In genomic region chr17:47976061-47976998, GRCm38 (mm10) we compare ENCODE assay signal across 8 mouse cellular contexts. TPM values are rescaled to one million over a fixed set of nuclear protein-coding genes. Genes with fewer than 3 reads are reported as not detected.
DNase-seq lines count a peak whose midpoint lies in the region; ATAC-seq and TF ChIP-seq lines count a peak whose summit lies in the region.

No protein-coding gene starts in this region.

- no peaks in the 10 kb centered on the region for H3K36me3 ChIP-seq in ES-Bruce4 (ENCODE audit: control insufficient read depth, insufficient read depth, low read length, poor library complexity, severe bottlenecking)
- no peaks in the 10 kb centered on the region for H3K36me3 ChIP-seq in forebrain, embryonic 10.5 days (replicated peaks)
- H3K36me3 ChIP-seq in heart, embryonic 15.5 days, result no peaks in the 10 kb centered on the region
- H3K36me3 ChIP-seq in kidney, postnatal 0 days (ENCODE audit: insufficient read depth, low read length), result no peaks in the 10 kb centered on the region
- no peaks in the 10 kb centered on the region for H3K36me3 ChIP-seq in lung, postnatal 0 days (ENCODE audit: insufficient read depth, low read length)
- no peaks in the 10 kb centered on the region for H3K36me3 ChIP-seq in stomach, embryonic 14.5 days (ENCODE audit: control insufficient read depth, insufficient read depth, low read length)

- H3K9me3 ChIP-seq in ES-Bruce4 (replicated peaks; ENCODE audit: control insufficient read depth, insufficient read depth, low read length, poor library complexity, severe bottlenecking), result no peaks in the 10 kb centered on the region
- no peaks in the 10 kb centered on the region for H3K9me3 ChIP-seq in forebrain, embryonic 10.5 days
- no peaks in the 10 kb centered on the region for H3K9me3 ChIP-seq in heart, embryonic 15.5 days (replicated peaks)
- H3K9me3 ChIP-seq in kidney, postnatal 0 days (replicated peaks; ENCODE audit: low read length), result no peaks in the 10 kb centered on the region
- no peaks in the 10 kb centered on the region for H3K9me3 ChIP-seq in lung, postnatal 0 days (ENCODE audit: low read length)
- H3K9me3 ChIP-seq in stomach, embryonic 14.5 days (ENCODE audit: control insufficient read depth, low read depth, low read length), result no peaks in the 10 kb centered on the region

- peak; percentile 80; the same call in 1 of the 2 replicates for TF ChIP-seq EP300 in ES-Bruce4 (IDR thresholded peaks at IDR 0.05; ENCODE audit: insufficient read depth, low read depth, low read length)
- TF ChIP-seq EP300 in lung, postnatal 0 days (IDR thresholded peaks at IDR 0.05), result no peak

- TF ChIP-seq CTCF in ES-Bruce4 (IDR thresholded peaks at IDR 0.05; ENCODE audit: low read depth, low read length), result no peak
- no peak for TF ChIP-seq CTCF in kidney, postnatal 0 days (IDR thresholded peaks at IDR 0.05; ENCODE audit: low read depth)
- no peak for TF ChIP-seq CTCF in lung, postnatal 0 days (IDR thresholded peaks at IDR 0.05)

- no peaks in the 10 kb centered on the region for H3K27me3 ChIP-seq in ES-Bruce4 (ENCODE audit: control insufficient read depth, insufficient read depth, low read length, poor library complexity, severe bottlenecking)
- peaks cover 90% of the 10 kb centered on the region for H3K27me3 ChIP-seq in forebrain, embryonic 10.5 days (ENCODE audit: poor library complexity, severe bottlenecking)
- no peaks in the 10 kb centered on the region for H3K27me3 ChIP-seq in heart, embryonic 15.5 days
- no peaks in the 10 kb centered on the region for H3K27me3 ChIP-seq in kidney, postnatal 0 days (ENCODE audit: insufficient read depth, low read length)
- no peaks in the 10 kb centered on the region for H3K27me3 ChIP-seq in lung, postnatal 0 days (replicated peaks; ENCODE audit: insufficient read depth, low read length)
- H3K27me3 ChIP-seq in stomach, embryonic 14.5 days (ENCODE audit: control insufficient read depth, insufficient read depth, low read length), result no peaks in the 10 kb centered on the region

- TF ChIP-seq POLR2A in ES-Bruce4 (IDR thresholded peaks at IDR 0.05; ENCODE audit: insufficient read depth, low read length), result no peak

- peak overlapping the region; percentile 28 for H3K27ac ChIP-seq in ES-Bruce4 (ENCODE audit: insufficient read depth, low read length)
- H3K27ac ChIP-seq in forebrain, embryonic 10.5 days, result peak overlapping the region; percentile 87
- H3K27ac ChIP-seq in heart, embryonic 15.5 days, result peak overlapping the region; percentile 87
- peak overlapping the region; percentile 80 for H3K27ac ChIP-seq in kidney, postnatal 0 days
- peak overlapping the region; percentile 73 for H3K27ac ChIP-seq in lung, postnatal 0 days (ENCODE audit: low read length)
- H3K27ac ChIP-seq in stomach, embryonic 14.5 days (ENCODE audit: low read length), result peak overlapping the region; percentile 85

- peak; percentile 54 for ATAC-seq in heart, embryonic 15.5 days (replicated peaks; ENCODE audit: insufficient number of reproducible peaks, insufficient read depth, low FRiP score, low read depth)
- peak; percentile 33 for ATAC-seq in kidney, postnatal 0 days (replicated peaks; ENCODE audit: low FRiP score, low read depth)
- ATAC-seq in lung, postnatal 0 days, result peak; percentile 24
- ATAC-seq in stomach, embryonic 14.5 days (ENCODE audit: insufficient number of reproducible peaks, insufficient read depth, low FRiP score, low read depth), result peak; percentile 35; the same call in 1 of the 2 replicates
- ATAC-seq in frontal cortex, adult (ENCODE audit: low TSS enrichment), result no peak

- peaks cover 2% of the 10 kb centered on the region for H3K4me1 ChIP-seq in ES-Bruce4 (ENCODE audit: control insufficient read depth, insufficient read depth, low read length)
- H3K4me1 ChIP-seq in forebrain, embryonic 10.5 days, result peaks cover 65% of the 10 kb centered on the region
- peaks cover 56% of the 10 kb centered on the region for H3K4me1 ChIP-seq in heart, embryonic 15.5 days (replicated peaks)
- H3K4me1 ChIP-seq in kidney, postnatal 0 days (replicated peaks; ENCODE audit: insufficient read depth, low read length), result peaks cover 25% of the 10 kb centered on the region
- peaks cover 22% of the 10 kb centered on the region for H3K4me1 ChIP-seq in lung, postnatal 0 days (ENCODE audit: insufficient read depth, low read depth, low read length)
- H3K4me1 ChIP-seq in stomach, embryonic 14.5 days (ENCODE audit: control insufficient read depth, insufficient read depth, low read length), result peaks cover 44% of the 10 kb centered on the region

- peak overlapping the region; percentile 22 for H3K4me3 ChIP-seq in ES-Bruce4 (ENCODE audit: low read depth, low read length)
- H3K4me3 ChIP-seq in forebrain, embryonic 10.5 days, result peak overlapping the region; percentile 51
- peak overlapping the region; percentile 53 for H3K4me3 ChIP-seq in heart, embryonic 15.5 days
- H3K4me3 ChIP-seq in kidney, postnatal 0 days (replicated peaks; ENCODE audit: low read depth, low read length), result peak overlapping the region; percentile 24
- H3K4me3 ChIP-seq in lung, postnatal 0 days (ENCODE audit: low read depth, low read length), result peak overlapping the region; percentile 35
- peak overlapping the region; percentile 18 for H3K4me3 ChIP-seq in stomach, embryonic 14.5 days (ENCODE audit: low read depth, low read length)

- 0 out of 2 replicates have a peak overlapping the region, but pooled peaks have one; percentile 1 for H3K9ac ChIP-seq in ES-Bruce4 (ENCODE audit: low read depth, poor library complexity, severe bottlenecking)
- H3K9ac ChIP-seq in heart, embryonic 15.5 days, result peak overlapping the region; percentile 50
- H3K9ac ChIP-seq in kidney, postnatal 0 days (ENCODE audit: low read depth, low read length), result no peak overlapping the region
- 0 out of 2 replicates have a peak overlapping the region, but pooled peaks have one; percentile 5 for H3K9ac ChIP-seq in lung, postnatal 0 days (replicated peaks; ENCODE audit: low read depth)
- H3K9ac ChIP-seq in stomach, embryonic 14.5 days (replicated peaks; ENCODE audit: low read depth, low read length), result no peak overlapping the region

- peak; percentile 39 for DNase-seq in adipocyte (ENCODE audit: low spot score)
- peak; percentile 67 for DNase-seq in forebrain, embryonic 10.5 days (ENCODE audit: extremely low spot score, low spot score)
- DNase-seq in kidney, postnatal 0 days (ENCODE audit: low spot score), result peak; percentile 90
- peak; percentile 87 for DNase-seq in lung, postnatal 0 days (ENCODE audit: low spot score)

- 5% methylated on average over 27 of the region's 27 CpGs for WGBS in forebrain, embryonic 10.5 days
- 20% methylated on average over 27 of the region's 27 CpGs for WGBS in heart, embryonic 15.5 days
- WGBS in kidney, postnatal 0 days, result 19% methylated on average over 27 of the region's 27 CpGs
- 18% methylated on average over 27 of the region's 27 CpGs for WGBS in lung, postnatal 0 days
- WGBS in stomach, embryonic 14.5 days, result 14% methylated on average over 27 of the region's 27 CpGs

- H3K4me2 ChIP-seq in heart, embryonic 15.5 days, result peak overlapping the region; percentile 89
- peak overlapping the region; percentile 77 for H3K4me2 ChIP-seq in kidney, postnatal 0 days (ENCODE audit: low read length)
- peak overlapping the region; percentile 81 for H3K4me2 ChIP-seq in lung, postnatal 0 days (replicated peaks; ENCODE audit: low read depth, low read length)
- peak overlapping the region; percentile 52 for H3K4me2 ChIP-seq in stomach, embryonic 14.5 days (replicated peaks; ENCODE audit: low read depth, low read length)

RNA-seq across cellular contexts. Expression of gene Foxp4, which starts 51.9 kb away (rescaled TPM):
- 44.2 and 52.3 TPM in 2 replicates for polyA plus RNA-seq in ES-Bruce4 (2011; ENCODE audit: insufficient read depth, insufficient read length, low read depth, missing spikeins)
- 16.6 and 18.0 TPM in 2 replicates for polyA plus RNA-seq in forebrain, embryonic 10.5 days (2016; fragmentation: Nextera tagmentation; extraction: Ambion mirVana)
- polyA plus RNA-seq in heart, embryonic 15.5 days (2015; fragmentation: Nextera tagmentation; extraction: Ambion mirVana), result 6.4 and 11.1 TPM in 2 replicates
- 7.7 and 9.5 TPM in 2 replicates for polyA plus RNA-seq in kidney, postnatal 0 days (2015; fragmentation: Nextera tagmentation; extraction: Ambion mirVana)
- polyA plus RNA-seq in lung, postnatal 0 days (2015; fragmentation: Nextera tagmentation; extraction: Ambion mirVana), result 10.2 and 14.3 TPM in 2 replicates
- 41.8 and 43.3 TPM in 2 replicates for polyA plus RNA-seq in stomach, embryonic 14.5 days (2014; fragmentation: Nextera tagmentation; extraction: Ambion mirVana)

Comparison
In these comparisons a context has a peak if more than half of its experiments do, and no peak if none do; other contexts are left out.
1. H3K27ac ChIP-seq: peak in every context shown above with its lines; median percentile 87 in forebrain, embryonic 10.5 days; 87 in heart, embryonic 15.5 days; 85 in stomach, embryonic 14.5 days; 80 in kidney, postnatal 0 days; 73 in lung, postnatal 0 days; 28 in ES-Bruce4.
2. H3K9ac ChIP-seq: peak in ES-Bruce4 (single experiment), heart, embryonic 15.5 days (single experiment) and lung, postnatal 0 days (single experiment); none in kidney, postnatal 0 days (single experiment) and stomach, embryonic 14.5 days (single experiment).
3. DNase-seq: peak in every context shown above with its lines; median percentile 90 in kidney, postnatal 0 days; 87 in lung, postnatal 0 days; 67 in forebrain, embryonic 10.5 days; 39 in adipocyte.
4. Peak in every context shown above with its lines, with median percentiles within 50 percentile points of each other: H3K4me3 ChIP-seq and H3K4me2 ChIP-seq.